30 mouse cellular contexts compared by ENCODE assay signal in genomic region chr2:157248111-157248510, GRCm38 (mm10). TPM values are rescaled to one million over a fixed set of nuclear protein-coding genes. Genes with fewer than 3 reads are reported as not detected.
DNase-seq lines count a peak whose midpoint lies in the region; ATAC-seq and TF ChIP-seq lines count a peak whose summit lies in the region.
"Had no signal": no experiment of that assay in that cellular context is flagged by ENCODE, and none has a peak within 500 bp of the region (broad histone marks: within the 10 kb centered on the region; RNA-seq: fewer than 3 reads in every experiment).

No protein-coding gene starts in this region.

- H3K9ac ChIP-seq in hindbrain, embryonic 16.5 days (ENCODE audit: low read depth, low read length), result no peak overlapping the region
- no peak overlapping the region for H3K9ac ChIP-seq in ES-Bruce4 (ENCODE audit: low read depth, poor library complexity, severe bottlenecking)
- H3K9ac ChIP-seq: embryonic facial prominence, embryonic 15.5 days; forebrain, embryonic 13.5 days; hindbrain, embryonic 13.5 days; limb, embryonic 13.5 days; lung, embryonic 15.5 days; neural tube, embryonic 12.5 days had no signal

- no peak overlapping the region for H3K27ac ChIP-seq in hindbrain, embryonic 10.5 days
- no peak overlapping the region for H3K27ac ChIP-seq in hindbrain, embryonic 16.5 days (ENCODE audit: low read depth, low read length)
- peak overlapping the region; percentile 82 for H3K27ac ChIP-seq in ES-Bruce4 (ENCODE audit: insufficient read depth, low read length)
- H3K27ac ChIP-seq in embryonic facial prominence, embryonic 10.5 days (replicated peaks), result peak overlapping the region; percentile 16; the same call in 1 of the 2 replicates
- H3K27ac ChIP-seq: embryonic facial prominence, embryonic 15.5 days; forebrain, embryonic 13.5 days; hindbrain, embryonic 13.5 days; limb, embryonic 13.5 days; lung, embryonic 15.5 days; neural tube, embryonic 12.5 days had no signal

- peaks cover 13% of the 10 kb centered on the region for H3K4me1 ChIP-seq in hindbrain, embryonic 10.5 days (replicated peaks)
- H3K4me1 ChIP-seq in hindbrain, embryonic 16.5 days (ENCODE audit: control insufficient read depth, insufficient read depth, low read depth, low read length), result no peaks in the 10 kb centered on the region
- H3K4me1 ChIP-seq in ES-Bruce4 (ENCODE audit: control insufficient read depth, insufficient read depth, low read length), result peaks cover 2% of the 10 kb centered on the region
- H3K4me1 ChIP-seq in embryonic facial prominence, embryonic 10.5 days, result peaks cover 11% of the 10 kb centered on the region
- H3K4me1 ChIP-seq: embryonic facial prominence, embryonic 15.5 days; forebrain, embryonic 13.5 days; hindbrain, embryonic 13.5 days; limb, embryonic 13.5 days; lung, embryonic 15.5 days; neural tube, embryonic 12.5 days had no signal

- no peaks in the 10 kb centered on the region for H3K27me3 ChIP-seq in hindbrain, embryonic 10.5 days (ENCODE audit: insufficient read depth, poor library complexity, severe bottlenecking)
- H3K27me3 ChIP-seq in hindbrain, embryonic 16.5 days (replicated peaks; ENCODE audit: control insufficient read depth, insufficient read depth, low read length), result no peaks in the 10 kb centered on the region
- no peaks in the 10 kb centered on the region for H3K27me3 ChIP-seq in ES-Bruce4 (ENCODE audit: control insufficient read depth, insufficient read depth, low read length, poor library complexity, severe bottlenecking)
- H3K27me3 ChIP-seq in embryonic facial prominence, embryonic 10.5 days (replicated peaks; ENCODE audit: low read depth, poor library complexity, severe bottlenecking), result no peaks in the 10 kb centered on the region
- H3K27me3 ChIP-seq: embryonic facial prominence, embryonic 15.5 days; forebrain, embryonic 13.5 days; hindbrain, embryonic 13.5 days; limb, embryonic 13.5 days; lung, embryonic 15.5 days; neural tube, embryonic 12.5 days had no signal

- TF ChIP-seq CTCF in ES-Bruce4 (IDR thresholded peaks at IDR 0.05; ENCODE audit: low read depth, low read length), result no peak

- peak; percentile 91 for TF ChIP-seq EP300 in ES-Bruce4 (IDR thresholded peaks at IDR 0.05; ENCODE audit: insufficient read depth, low read depth, low read length)

- ATAC-seq in hindbrain, embryonic 16.5 days, result no peak
- ATAC-seq: activated CD4-positive, CD25-positive, alpha-beta regulatory T cell, adult 4 months; CD4-positive, CD25-positive, alpha-beta regulatory T cell, adult 4 months; forebrain, embryonic 13.5 days; Patski had no signal

- H3K36me3 ChIP-seq in hindbrain, embryonic 10.5 days, result no peaks in the 10 kb centered on the region
- H3K36me3 ChIP-seq in hindbrain, embryonic 16.5 days (ENCODE audit: control insufficient read depth, insufficient read depth, low read length), result no peaks in the 10 kb centered on the region
- H3K36me3 ChIP-seq in ES-Bruce4 (ENCODE audit: control insufficient read depth, insufficient read depth, low read length, poor library complexity, severe bottlenecking), result no peaks in the 10 kb centered on the region
- no peaks in the 10 kb centered on the region for H3K36me3 ChIP-seq in embryonic facial prominence, embryonic 10.5 days (replicated peaks)
- H3K36me3 ChIP-seq: embryonic facial prominence, embryonic 15.5 days; hindbrain, embryonic 13.5 days; limb, embryonic 13.5 days; lung, embryonic 15.5 days; neural tube, embryonic 12.5 days had no signal

- H3K4me2 ChIP-seq in hindbrain, embryonic 16.5 days (ENCODE audit: low read length), result no peak overlapping the region
- H3K4me2 ChIP-seq: embryonic facial prominence, embryonic 15.5 days; forebrain, embryonic 13.5 days; heart, embryonic 11.5 days; hindbrain, embryonic 13.5 days; limb, embryonic 13.5 days; liver, embryonic 11.5 days; lung, embryonic 15.5 days; midbrain, embryonic 11.5 days; neural tube, embryonic 12.5 days had no signal

- H3K9me3 ChIP-seq in hindbrain, embryonic 10.5 days, result no peaks in the 10 kb centered on the region
- H3K9me3 ChIP-seq in hindbrain, embryonic 16.5 days (ENCODE audit: control insufficient read depth, low read length), result no peaks in the 10 kb centered on the region
- H3K9me3 ChIP-seq in ES-Bruce4 (replicated peaks; ENCODE audit: control insufficient read depth, insufficient read depth, low read length, poor library complexity, severe bottlenecking), result peaks cover 3% of the 10 kb centered on the region
- no peaks in the 10 kb centered on the region for H3K9me3 ChIP-seq in embryonic facial prominence, embryonic 10.5 days
- H3K9me3 ChIP-seq: embryonic facial prominence, embryonic 15.5 days; forebrain, embryonic 13.5 days; hindbrain, embryonic 13.5 days; limb, embryonic 13.5 days; lung, embryonic 15.5 days; neural tube, embryonic 12.5 days had no signal

- no peak for TF ChIP-seq POLR2A in ES-Bruce4 (IDR thresholded peaks at IDR 0.05; ENCODE audit: insufficient read depth, low read length)

- DNase-seq in hindbrain, embryonic 10.5 days (ENCODE audit: low spot score), result peak; percentile 4
- DNase-seq in ZHBTc4 (ENCODE audit: low read depth, low spot score), result peak; percentile 88
- peak; percentile 14 for DNase-seq in embryonic facial prominence, embryonic 10.5 days (ENCODE audit: low spot score)
- no peak for DNase-seq in urinary bladder, postnatal 4 days (ENCODE audit: low spot score in 2 of 2)
- no peak for DNase-seq in right cerebral cortex, postnatal 4 days
- DNase-seq in urinary bladder, postnatal 25 days (ENCODE audit: low spot score), result no peak
- DNase-seq: adrenal gland, adult 2 months; adrenal gland, postnatal 36 days; cerebellum, adult 18-20 months; cerebellum, postnatal 14 days; gastrocnemius, postnatal 14 days; heart, postnatal 36 days; kidney, adult 18-20 months; kidney, postnatal 4 days; thymus, postnatal 4 days had no signal

- H3K4me3 ChIP-seq in hindbrain, embryonic 10.5 days, result no peak overlapping the region
- H3K4me3 ChIP-seq in hindbrain, embryonic 16.5 days (ENCODE audit: low read length), result no peak overlapping the region
- no peak overlapping the region for H3K4me3 ChIP-seq in ES-Bruce4 (ENCODE audit: low read depth, low read length)
- no peak overlapping the region for H3K4me3 ChIP-seq in embryonic facial prominence, embryonic 10.5 days
- H3K4me3 ChIP-seq: embryonic facial prominence, embryonic 15.5 days; forebrain, embryonic 13.5 days; hindbrain, embryonic 13.5 days; limb, embryonic 13.5 days; lung, embryonic 15.5 days; myocyte; neural tube, embryonic 12.5 days had no signal

RNA-seq across cellular contexts. Expression of gene Rpn2, which starts 30.7 kb away (rescaled TPM):
- polyA plus RNA-seq in hindbrain, embryonic 10.5 days (2016; fragmentation: Nextera tagmentation; extraction: Ambion mirVana), result 273 and 275 TPM in 2 replicates
- 237 and 246 TPM in 2 replicates for polyA plus RNA-seq in hindbrain, embryonic 16.5 days (2015; fragmentation: Nextera tagmentation; extraction: Ambion mirVana)
- 214 and 249 TPM in 2 replicates for polyA plus RNA-seq in ES-Bruce4 (2011; ENCODE audit: insufficient read depth, insufficient read length, low read depth, missing spikeins)
- 266 and 277 TPM in 2 replicates for polyA plus RNA-seq in embryonic facial prominence, embryonic 10.5 days (2016; fragmentation: Nextera tagmentation; extraction: Ambion mirVana)

RNA-seq across cellular contexts. Expression of gene Mroh8, which starts 31.2 kb away (rescaled TPM):
- polyA plus RNA-seq in hindbrain, embryonic 10.5 days (2016; fragmentation: Nextera tagmentation; extraction: Ambion mirVana), result 0.44 and 0.60 TPM in 2 replicates
- polyA plus RNA-seq in hindbrain, embryonic 16.5 days (2015; fragmentation: Nextera tagmentation; extraction: Ambion mirVana), result 0.47 and 0.51 TPM in 2 replicates
- polyA plus RNA-seq in ES-Bruce4 (2011; ENCODE audit: insufficient read depth, insufficient read length, low read depth, missing spikeins), result 0.37 TPM in 1 of 2 replicates, not detected in the other
- polyA plus RNA-seq in embryonic facial prominence, embryonic 10.5 days (2016; fragmentation: Nextera tagmentation; extraction: Ambion mirVana), result 0.73 and 1.0 TPM in 2 replicates
- polyA plus RNA-seq: activated CD4-positive, CD25-positive, alpha-beta regulatory T cell, adult 4 months; CD4-positive, CD25-positive, alpha-beta regulatory T cell, adult 4 months had no signal

RNA-seq across cellular contexts. Expression of gene Rbl1, which starts 43.8 kb away (rescaled TPM):
- polyA plus RNA-seq in hindbrain, embryonic 10.5 days (2016; fragmentation: Nextera tagmentation; extraction: Ambion mirVana), result 22.9 and 28.1 TPM in 2 replicates
- 4.7 and 5.9 TPM in 2 replicates for polyA plus RNA-seq in hindbrain, embryonic 16.5 days (2015; fragmentation: Nextera tagmentation; extraction: Ambion mirVana)
- polyA plus RNA-seq in ES-Bruce4 (2011; ENCODE audit: insufficient read depth, insufficient read length, low read depth, missing spikeins), result 21.7 and 23.8 TPM in 2 replicates
- polyA plus RNA-seq in embryonic facial prominence, embryonic 10.5 days (2016; fragmentation: Nextera tagmentation; extraction: Ambion mirVana), result 21.4 and 23.7 TPM in 2 replicates

Comparison
In these comparisons a context has a peak if more than half of its experiments do, and no peak if none do; other contexts are left out.
1. DNase-seq: peak in hindbrain, embryonic 10.5 days (single experiment), ZHBTc4 (single experiment) and embryonic facial prominence, embryonic 10.5 days (single experiment); none in urinary bladder, postnatal 4 days (0 of 2), right cerebral cortex, postnatal 4 days (single experiment) and urinary bladder, postnatal 25 days (single experiment).
2. H3K27ac ChIP-seq: peak in ES-Bruce4 (single experiment) and embryonic facial prominence, embryonic 10.5 days (single experiment); none in hindbrain, embryonic 10.5 days (single experiment) and hindbrain, embryonic 16.5 days (single experiment).